Mouse (Mus musculus): ENCODE results near the gene Ltb. TPM values are rescaled to one million over a fixed set of nuclear protein-coding genes. Genes with fewer than 3 reads are reported as not detected.

Ltb gene
- 1.4 and 1.6 TPM in 2 replicates for polyA plus RNA-seq (2015; fragmentation: Nextera tagmentation; extraction: Ambion mirVana)

DNA sequence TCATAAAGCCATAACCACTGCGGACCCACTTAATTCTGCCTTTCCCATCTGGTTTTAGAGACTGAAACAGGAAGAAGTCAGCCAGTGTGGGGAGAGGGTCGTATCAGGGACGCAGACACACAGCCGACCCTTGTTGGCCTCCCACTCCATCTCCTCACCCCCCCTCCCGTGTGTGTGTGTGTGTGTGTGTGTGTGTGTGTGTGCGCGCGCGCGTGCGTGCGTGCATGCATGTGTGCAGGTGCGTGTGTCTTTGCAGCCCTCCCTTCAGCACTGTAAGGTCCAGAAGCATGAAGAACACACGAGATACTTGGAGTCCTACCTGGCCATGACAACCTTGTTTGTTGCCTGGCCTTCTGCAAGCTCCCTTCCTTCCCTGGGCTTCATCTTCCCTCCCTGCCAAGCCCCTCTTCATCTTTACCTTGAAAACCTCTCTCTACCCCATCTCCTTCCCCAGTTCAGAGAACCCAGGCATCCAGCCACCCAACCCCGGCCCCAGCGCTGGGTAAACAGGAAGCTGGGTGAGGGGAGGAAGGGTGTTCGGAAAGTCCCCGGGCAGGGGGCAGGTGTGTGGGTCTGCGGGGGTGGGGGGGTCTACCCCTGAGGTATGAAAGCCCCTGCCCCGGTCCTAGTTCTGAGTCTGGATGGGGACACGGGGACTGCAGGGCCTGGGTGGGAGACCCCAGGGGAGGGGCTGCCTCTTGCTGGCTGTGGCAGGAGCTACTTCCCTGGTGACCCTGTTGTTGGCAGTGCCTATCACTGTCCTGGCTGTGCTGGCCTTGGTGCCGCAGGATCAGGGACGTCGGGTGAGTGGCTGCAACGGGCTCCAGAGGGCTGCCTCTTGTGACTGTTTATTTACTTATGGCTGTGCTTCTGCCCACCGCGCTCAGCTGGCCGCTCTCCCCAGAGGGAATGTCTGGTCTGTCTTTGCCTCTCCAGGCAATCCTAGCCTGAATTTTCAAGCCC is at the start of gene Ltb:
TSS of gene Ltb (plus strand) at position 559 of the 963 bp plus-strand sequence.

DNA sequence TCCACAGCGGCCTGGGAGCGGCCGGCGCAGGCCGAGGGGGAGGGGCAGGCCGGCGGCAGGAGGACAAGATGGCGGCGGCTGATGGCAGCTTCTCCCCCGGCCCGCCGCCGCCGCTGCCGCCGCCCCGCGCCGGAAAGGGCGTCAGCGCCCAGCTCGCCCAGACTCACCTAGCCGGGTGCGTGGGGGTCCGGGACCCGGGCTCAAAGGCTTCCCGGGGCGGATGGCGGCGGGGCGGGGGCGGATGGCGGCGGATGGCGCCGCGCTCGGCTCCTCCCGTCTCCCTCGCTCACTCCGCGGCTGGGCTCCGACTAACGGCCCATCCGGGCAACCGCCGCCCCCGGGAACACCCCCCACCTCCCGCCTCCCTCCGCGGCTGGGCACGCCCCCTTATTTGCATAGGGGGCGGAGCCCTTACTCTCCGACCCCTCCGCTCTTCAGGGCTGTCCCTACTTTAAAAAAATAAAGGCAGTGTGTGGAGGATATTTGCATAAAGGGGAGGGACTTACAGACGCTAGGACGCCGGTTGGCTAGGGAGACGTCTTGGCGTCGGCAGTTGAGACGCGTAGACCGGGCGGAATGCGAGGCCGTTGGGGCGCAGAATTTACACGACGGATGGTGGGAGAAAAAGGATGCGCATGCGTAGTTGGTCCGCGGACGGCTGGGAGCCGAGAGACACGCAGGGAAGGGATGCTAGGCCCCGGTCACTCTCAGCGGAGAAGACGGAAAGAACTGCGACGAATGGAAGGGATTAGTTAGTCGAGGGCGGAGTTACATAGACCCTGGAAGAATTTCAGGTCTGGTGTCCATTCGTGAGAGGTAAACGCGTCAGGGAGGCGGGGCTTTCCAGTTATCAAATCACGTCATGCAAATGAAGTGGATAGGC is 29.4 kb upstream of the Ltb start, which contains the start of gene Prrc2a:
TSS of gene Prrc2a (minus strand) at position 330 of the 883 bp plus-strand sequence.

DNA sequence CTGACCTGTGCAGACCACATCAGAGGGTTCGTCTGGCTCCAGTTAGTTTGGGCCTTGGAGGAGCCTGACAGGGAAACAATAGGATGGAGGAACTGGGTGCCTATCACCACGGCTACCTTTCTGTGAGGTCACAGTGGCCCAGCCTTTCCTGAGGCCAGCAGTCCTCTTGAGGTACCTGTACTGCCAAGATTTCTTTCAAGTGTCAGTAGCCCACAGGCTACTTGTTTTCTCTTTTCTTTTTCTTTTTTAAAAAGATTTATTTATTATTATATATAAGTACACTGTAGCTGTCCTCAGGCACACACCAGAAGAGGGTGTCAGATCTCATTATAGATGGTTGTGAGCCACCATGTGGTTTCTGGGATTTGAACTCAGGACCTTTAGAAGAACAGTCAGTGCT is 18.3 kb upstream of the Ltb start, which contains the start of gene Aif1:
TSS of gene Aif1 (minus strand) at position 101 of the 400 bp plus-strand sequence.

DNA sequence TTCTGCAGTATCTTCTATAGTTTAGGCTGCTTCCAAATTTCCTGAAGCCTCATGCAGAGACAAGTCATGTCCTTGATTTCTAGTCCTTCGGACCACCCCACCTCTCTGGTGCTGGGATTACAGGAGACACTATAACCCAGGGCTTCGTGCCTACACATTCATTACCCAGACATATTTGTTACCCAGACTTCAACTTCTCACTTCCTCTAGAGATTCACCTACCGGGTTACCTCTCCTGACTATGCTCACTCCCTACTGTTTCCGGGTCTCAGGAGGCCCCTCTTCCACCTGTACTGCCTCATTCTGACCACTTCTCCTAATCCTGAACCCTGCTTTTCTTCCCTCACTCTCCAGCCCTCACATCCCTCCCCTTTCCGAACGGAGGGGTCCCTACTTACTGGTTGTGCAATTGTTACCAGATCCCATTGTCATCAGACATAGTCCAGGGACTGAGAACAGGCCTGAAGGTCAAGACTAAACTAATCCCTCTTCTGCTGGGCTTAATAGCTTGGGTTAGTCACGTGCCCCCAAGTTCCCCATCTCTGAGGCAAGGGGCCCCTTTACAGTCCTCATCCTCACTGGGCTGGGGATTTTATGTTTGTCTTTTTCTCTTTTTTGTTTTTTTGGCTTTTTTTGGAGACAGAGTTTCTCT is 6.2 kb upstream of the Ltb start, which contains the start of gene Lst1:
TSS of gene Lst1 (minus strand) at position 481 of the 652 bp plus-strand sequence.

DNA sequence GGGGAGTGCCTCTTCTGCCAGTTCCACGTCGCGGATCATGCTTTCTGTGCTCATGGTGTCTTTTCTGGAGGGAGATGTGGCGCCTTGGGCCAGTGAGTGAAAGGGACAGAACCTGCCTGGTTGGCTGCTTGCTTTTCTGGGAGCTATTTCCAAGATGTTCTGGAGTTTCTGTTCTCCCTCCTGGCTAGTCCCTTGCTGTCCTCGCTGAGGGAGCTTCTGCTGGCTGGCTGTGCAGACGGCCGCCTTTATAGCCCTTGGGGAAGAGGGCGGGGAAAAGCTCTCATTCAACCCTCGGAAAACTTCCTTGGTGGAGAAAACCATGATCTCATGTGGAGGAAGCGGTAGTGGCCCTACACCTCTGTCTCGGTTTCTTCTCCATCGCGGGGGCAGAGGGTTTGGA is 7.5 kb downstream of the Ltb start, which contains the start of gene Tnf:
TSS of gene Tnf (minus strand) at position 221 of the 400 bp plus-strand sequence.

DNA sequence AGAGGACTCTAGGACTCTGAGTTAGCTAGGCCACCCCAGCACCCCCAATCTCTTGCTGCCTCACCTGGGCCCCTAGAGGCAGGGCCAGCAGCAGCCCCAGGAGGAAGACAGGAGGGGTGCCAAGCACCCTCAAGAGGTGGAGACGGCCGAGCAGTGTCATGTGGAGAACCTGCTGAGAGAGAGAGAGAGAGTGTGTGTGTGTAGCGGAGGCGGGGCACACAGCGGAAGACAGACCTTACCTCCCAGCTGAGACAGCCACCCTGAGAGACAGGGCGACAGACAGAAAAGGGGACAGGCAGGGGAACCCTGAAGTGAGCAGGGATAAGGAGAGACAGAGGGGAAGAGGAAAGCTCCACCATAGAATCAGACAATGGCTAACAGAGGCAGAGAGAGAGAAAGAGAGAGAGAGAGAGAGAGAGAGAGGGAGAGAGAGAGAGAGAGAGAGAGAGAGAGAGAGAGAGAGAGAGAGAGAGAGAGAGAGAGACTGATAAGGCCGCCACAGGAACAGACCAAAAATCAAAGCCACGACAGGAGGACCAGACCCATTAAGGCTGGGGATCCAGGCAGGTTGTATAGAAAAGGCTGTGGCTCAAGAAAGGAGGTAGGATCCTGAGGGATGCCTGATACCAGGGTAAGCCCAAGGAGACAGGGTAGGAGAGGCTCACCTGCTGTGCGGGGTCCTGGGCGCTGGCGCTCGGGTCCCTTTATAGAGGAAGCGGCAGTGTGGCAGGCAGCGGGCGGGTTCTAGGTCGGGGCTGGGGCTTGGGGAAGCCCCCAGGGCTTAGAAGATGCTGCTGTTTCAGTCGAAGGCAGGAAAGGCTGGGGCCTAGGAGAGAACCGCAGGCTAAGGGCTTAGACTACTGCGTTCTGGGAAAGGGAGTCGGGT is 10.5 kb downstream of the Ltb start, which contains the start of gene Lta:
TSS of gene Lta (minus strand) at position 858 of the 886 bp plus-strand sequence.

DNA sequence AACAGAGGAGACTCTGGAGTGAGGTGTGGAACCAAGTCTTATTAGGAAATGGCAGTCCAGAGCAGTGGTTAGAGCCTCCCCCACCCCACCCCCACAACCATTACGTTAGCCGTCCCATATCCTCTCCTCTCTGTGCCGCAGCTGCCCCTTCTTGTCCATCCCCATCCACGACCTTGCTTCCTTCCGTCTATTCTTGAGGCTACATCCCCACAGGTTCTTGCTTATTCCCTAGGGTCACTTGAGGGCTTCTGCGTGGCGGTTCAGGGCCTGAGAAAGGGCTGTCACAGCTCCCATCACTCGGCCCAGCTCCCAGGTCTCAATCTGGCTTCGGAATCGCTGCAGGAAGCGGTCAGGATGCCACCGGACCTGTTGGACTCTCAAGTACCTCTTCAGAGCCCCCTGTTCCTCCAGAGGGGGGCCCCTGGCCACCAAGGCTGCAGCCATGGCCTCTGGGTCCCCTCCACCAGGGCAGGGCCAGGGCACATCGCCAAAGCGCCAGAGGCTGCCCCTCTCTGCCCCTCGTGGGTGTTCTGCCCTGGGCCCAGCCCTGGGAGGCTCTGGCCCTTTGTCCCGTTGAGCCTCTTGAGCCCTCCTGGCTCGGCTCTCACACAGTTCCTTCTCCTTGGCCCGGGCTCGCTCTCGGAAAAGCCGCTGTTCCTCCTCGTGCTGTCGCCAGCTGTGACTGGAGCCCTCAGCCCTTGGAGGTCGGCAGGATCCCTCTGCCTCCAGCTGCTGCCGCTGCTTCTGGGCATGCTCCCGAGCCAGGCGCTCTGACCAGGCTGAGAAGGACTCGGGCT is 26.1 kb downstream of the Ltb start, which contains the start of gene Gm16181:
TSS of gene Gm16181 (plus strand) at position 679 of the 797 bp plus-strand sequence.

DNA sequence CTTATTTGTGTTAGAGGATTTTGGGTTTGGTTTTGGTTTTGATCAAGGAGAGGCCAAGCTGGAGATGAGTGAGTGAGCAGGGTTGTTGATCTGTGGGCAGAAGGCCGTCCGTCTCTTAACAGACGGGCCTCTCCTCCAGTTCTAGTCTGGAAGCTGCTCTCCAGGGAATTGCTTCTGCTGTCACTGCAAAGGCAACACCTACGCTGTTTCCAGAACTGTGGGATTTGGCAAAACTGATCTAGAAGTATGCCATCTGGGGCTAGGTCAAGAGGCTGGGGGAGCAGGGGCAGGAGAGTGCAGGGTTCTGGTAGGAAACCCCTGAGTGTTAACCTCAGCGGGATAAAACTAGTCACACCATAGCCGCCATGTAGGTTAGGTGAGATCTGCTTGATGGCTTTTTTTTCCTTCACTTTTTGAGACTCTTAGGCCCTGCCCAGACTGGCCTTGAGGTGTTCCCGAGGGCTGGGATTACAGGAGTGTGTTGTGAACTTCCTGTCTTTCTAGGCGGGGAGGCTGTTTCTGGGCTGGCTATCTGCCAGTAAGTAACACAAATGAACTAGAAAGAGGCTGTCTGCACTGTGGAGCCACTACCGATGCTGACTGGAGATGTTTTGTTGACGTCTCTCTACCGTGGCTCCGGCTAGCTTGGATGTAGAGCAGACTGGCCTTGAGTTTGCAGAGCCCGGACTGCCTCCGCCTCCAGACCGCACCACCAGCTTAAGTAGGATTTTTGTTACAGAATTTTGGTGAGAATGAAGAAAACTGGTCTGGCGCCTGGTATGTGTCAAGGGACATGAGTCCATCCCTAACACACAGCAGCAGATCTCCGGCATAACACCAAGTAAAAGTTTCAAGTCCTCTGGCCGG is 39.1 kb downstream of the Ltb start, which contains the start of gene Atp6v1g2:
TSS of gene Atp6v1g2 (plus strand) at position 547 of the 867 bp plus-strand sequence.

DNA sequence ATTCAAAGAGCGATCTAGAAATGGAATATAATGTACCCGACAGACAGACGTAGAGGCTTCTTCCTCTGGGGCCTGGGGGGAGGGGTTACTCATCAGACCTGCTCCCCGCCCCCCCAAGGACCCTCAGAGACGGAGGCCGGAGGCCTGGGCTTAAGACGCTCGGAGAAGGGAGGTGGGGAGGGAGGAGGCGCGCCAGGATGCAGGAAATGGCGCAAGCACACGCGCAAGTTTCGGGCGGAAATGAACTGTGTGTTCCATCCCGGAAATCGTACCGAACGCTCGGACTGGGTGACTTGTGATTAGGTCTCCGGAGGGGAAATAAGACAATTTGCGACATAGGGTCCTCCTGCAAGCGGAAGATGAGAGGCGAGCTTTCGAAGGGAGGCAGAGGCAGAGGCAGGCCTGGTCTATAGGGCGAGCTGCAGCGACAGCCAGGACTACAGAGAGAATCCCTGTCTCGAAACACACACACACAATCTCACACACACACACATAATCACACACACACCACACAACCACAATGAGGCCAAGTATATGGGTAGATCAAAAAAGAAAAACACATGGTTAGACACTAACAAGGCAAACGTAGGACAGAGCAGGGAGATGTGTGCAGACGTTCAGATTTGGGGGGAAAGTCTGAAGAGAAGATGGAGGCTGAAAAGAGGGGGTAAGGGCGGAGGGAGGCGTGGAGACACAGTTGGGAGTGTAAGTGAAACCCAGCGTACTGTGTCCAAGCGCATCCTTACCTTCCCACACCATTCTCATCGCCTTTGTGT is 41.6 kb downstream of the Ltb start, which contains the start of gene Nfkbil1:
TSS of gene Nfkbil1 (minus strand) at position 179 of the 776 bp plus-strand sequence.

DNA sequence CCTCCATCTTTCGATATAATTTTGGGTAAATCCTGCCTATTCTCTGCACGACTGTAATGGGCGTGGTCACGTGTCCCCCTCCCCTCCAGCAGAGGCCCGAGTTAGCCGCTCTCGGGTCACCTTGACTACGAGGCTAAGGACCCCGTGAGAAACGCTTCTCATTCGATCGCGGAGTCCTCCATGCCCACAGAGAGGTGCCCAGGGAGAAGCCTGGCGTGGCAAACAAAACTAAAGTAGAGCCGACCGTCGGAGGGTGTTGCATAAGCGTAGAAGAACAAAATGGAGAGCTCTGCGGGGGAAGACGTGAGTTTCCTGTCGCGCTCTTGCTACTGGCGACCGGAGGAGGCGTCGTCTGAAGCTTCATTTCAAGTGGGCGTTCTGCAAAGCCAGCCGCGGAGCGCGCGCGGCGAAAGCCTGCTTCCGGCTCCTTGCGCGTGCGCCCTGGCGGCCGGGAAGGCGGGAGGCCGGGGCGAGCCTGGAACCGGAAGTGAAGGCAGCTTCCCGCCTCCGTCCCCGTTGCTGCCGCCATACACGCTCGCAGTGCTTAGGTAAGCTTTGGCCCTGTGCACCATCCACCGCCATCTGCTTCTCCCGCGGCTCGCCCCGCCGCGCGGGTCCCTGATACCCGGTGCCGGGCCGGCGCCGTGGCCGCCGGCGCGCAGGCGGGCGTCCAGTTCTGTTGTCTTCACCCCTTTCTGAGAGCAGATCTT is 47.2 kb downstream of the Ltb start, which contains the start of gene Ddx39b:
TSS of gene Ddx39b (plus strand) at position 442 of the 710 bp plus-strand sequence.

Small RNA genes lying within 50 kb of the gene (microRNA-seq; reads per million reads assigned to microRNA genes)
- gene Mir6973a, result not detected
- not detected for gene Mir6974
- gene Mir6975, result 1.2 reads per million

Other genes starting within 250 kb of the Ltb start
- gene Hspa1b, start 235.2 kb upstream of the Ltb start, polyA plus RNA-seq (2015; fragmentation: Nextera tagmentation; extraction: Ambion mirVana), result 0.79 and 1.4 TPM in 2 replicates
- not detected in 2 replicates for gene Gm20481, start 224.5 kb upstream of the Ltb start, polyA plus RNA-seq (2015; fragmentation: Nextera tagmentation; extraction: Ambion mirVana)
- 13.8 and 15.5 TPM in 2 replicates for gene Hspa1a, start 222.3 kb upstream of the Ltb start, polyA plus RNA-seq (2015; fragmentation: Nextera tagmentation; extraction: Ambion mirVana)
- gene Hspa1l, start 221.7 kb upstream of the Ltb start, polyA plus RNA-seq (2015; fragmentation: Nextera tagmentation; extraction: Ambion mirVana), result 0.58 and 0.76 TPM in 2 replicates
- 88.6 and 94.3 TPM in 2 replicates for gene Lsm2, start 212.6 kb upstream of the Ltb start, polyA plus RNA-seq (2015; fragmentation: Nextera tagmentation; extraction: Ambion mirVana)
- 38.5 and 45.0 TPM in 2 replicates for gene Vars, start 193.5 kb upstream of the Ltb start, polyA plus RNA-seq (2015; fragmentation: Nextera tagmentation; extraction: Ambion mirVana)
- gene Vwa7, start 177.9 kb upstream of the Ltb start, polyA plus RNA-seq (2015; fragmentation: Nextera tagmentation; extraction: Ambion mirVana), result 0.25 and 0.59 TPM in 2 replicates
- gene Sapcd1, start 166.4 kb upstream of the Ltb start, polyA plus RNA-seq (2015; fragmentation: Nextera tagmentation; extraction: Ambion mirVana), result 3.2 and 4.4 TPM in 2 replicates
- gene Msh5, start 147.7 kb upstream of the Ltb start, polyA plus RNA-seq (2015; fragmentation: Nextera tagmentation; extraction: Ambion mirVana), result 1.6 and 2.0 TPM in 2 replicates
- 72.4 and 75.0 TPM in 2 replicates for gene Clic1, start 144.5 kb upstream of the Ltb start, polyA plus RNA-seq (2015; fragmentation: Nextera tagmentation; extraction: Ambion mirVana)
- gene Ddah2, start 135.4 kb upstream of the Ltb start, polyA plus RNA-seq (2015; fragmentation: Nextera tagmentation; extraction: Ambion mirVana), result 173 and 187 TPM in 2 replicates
- not detected in 2 replicates for gene Ly6g6c, start 129.1 kb upstream of the Ltb start, polyA plus RNA-seq (2015; fragmentation: Nextera tagmentation; extraction: Ambion mirVana)
- gene Mpig6b, start 128.3 kb upstream of the Ltb start, polyA plus RNA-seq (2015; fragmentation: Nextera tagmentation; extraction: Ambion mirVana), result 0.19 and 0.22 TPM in 2 replicates
- gene Ly6g6e, start 117.5 kb upstream of the Ltb start, polyA plus RNA-seq (2015; fragmentation: Nextera tagmentation; extraction: Ambion mirVana), result 0.52 and 1.2 TPM in 2 replicates
- gene Ly6g6d, start 116.4 kb upstream of the Ltb start, polyA plus RNA-seq (2015; fragmentation: Nextera tagmentation; extraction: Ambion mirVana), result 0.81 and 1.9 TPM in 2 replicates
- gene Ly6g6f, start 108.8 kb upstream of the Ltb start, polyA plus RNA-seq (2015; fragmentation: Nextera tagmentation; extraction: Ambion mirVana), result 0.31 TPM in 1 of 2 replicates, not detected in the other
- 114 and 120 TPM in 2 replicates for gene Abhd16a, start 105.2 kb upstream of the Ltb start, polyA plus RNA-seq (2015; fragmentation: Nextera tagmentation; extraction: Ambion mirVana)
- gene Ly6g5c, start 86.2 kb upstream of the Ltb start, polyA plus RNA-seq (2015; fragmentation: Nextera tagmentation; extraction: Ambion mirVana), result not detected in 2 replicates
- 0.48 and 0.59 TPM in 2 replicates for gene Ly6g5b, start 79.0 kb upstream of the Ltb start, polyA plus RNA-seq (2015; fragmentation: Nextera tagmentation; extraction: Ambion mirVana)
- gene Gpank1, start 73.0 kb upstream of the Ltb start, polyA plus RNA-seq (2015; fragmentation: Nextera tagmentation; extraction: Ambion mirVana), result 15.3 and 17.2 TPM in 2 replicates
- gene Csnk2b, start 72.4 kb upstream of the Ltb start, polyA plus RNA-seq (2015; fragmentation: Nextera tagmentation; extraction: Ambion mirVana), result 377 and 395 TPM in 2 replicates
- 9.6 and 11.8 TPM in 2 replicates for gene D17H6S53E, start 68.1 kb upstream of the Ltb start, polyA plus RNA-seq (2015; fragmentation: Nextera tagmentation; extraction: Ambion mirVana)
- gene Apom, start 62.4 kb upstream of the Ltb start, polyA plus RNA-seq (2015; fragmentation: Nextera tagmentation; extraction: Ambion mirVana), result 0.21 TPM in 1 of 2 replicates, not detected in the other
- gene Bag6, start 59.3 kb upstream of the Ltb start, polyA plus RNA-seq (2015; fragmentation: Nextera tagmentation; extraction: Ambion mirVana), result 51.1 and 58.5 TPM in 2 replicates
- 109 and 138 TPM in 2 replicates for gene Prrc2a, start 29.5 kb upstream of the Ltb start, polyA plus RNA-seq (2015; fragmentation: Nextera tagmentation; extraction: Ambion mirVana)
- gene Aif1, start 18.4 kb upstream of the Ltb start, polyA plus RNA-seq (2015; fragmentation: Nextera tagmentation; extraction: Ambion mirVana), result 15.4 and 15.5 TPM in 2 replicates
- gene Lst1, start 6.0 kb upstream of the Ltb start, polyA plus RNA-seq (2015; fragmentation: Nextera tagmentation; extraction: Ambion mirVana), result 10.1 and 10.9 TPM in 2 replicates
- 0.12 TPM in 1 of 2 replicates, not detected in the other for gene Tnf, start 7.6 kb downstream of the Ltb start, polyA plus RNA-seq (2015; fragmentation: Nextera tagmentation; extraction: Ambion mirVana)
- gene Lta, start 10.9 kb downstream of the Ltb start, polyA plus RNA-seq (2015; fragmentation: Nextera tagmentation; extraction: Ambion mirVana), result 0.71 and 1.0 TPM in 2 replicates
- 0.46 and 0.48 TPM in 2 replicates for gene Gm16181, start 26.4 kb downstream of the Ltb start, polyA plus RNA-seq (2015; fragmentation: Nextera tagmentation; extraction: Ambion mirVana)
- gene Atp6v1g2, start 39.2 kb downstream of the Ltb start, polyA plus RNA-seq (2015; fragmentation: Nextera tagmentation; extraction: Ambion mirVana), result 210 and 227 TPM in 2 replicates
- gene Nfkbil1, start 41.4 kb downstream of the Ltb start, polyA plus RNA-seq (2015; fragmentation: Nextera tagmentation; extraction: Ambion mirVana), result 12.5 and 13.2 TPM in 2 replicates
- 251 and 271 TPM in 2 replicates for gene Ddx39b, start 47.3 kb downstream of the Ltb start, polyA plus RNA-seq (2015; fragmentation: Nextera tagmentation; extraction: Ambion mirVana)
- gene H2-D1, start 68.3 kb downstream of the Ltb start, polyA plus RNA-seq (2015; fragmentation: Nextera tagmentation; extraction: Ambion mirVana), result 158 and 172 TPM in 2 replicates
- 0.65 and 1.1 TPM in 2 replicates for gene H2-Q1, start 126.0 kb downstream of the Ltb start, polyA plus RNA-seq (2015; fragmentation: Nextera tagmentation; extraction: Ambion mirVana)
- 9.1 and 10.5 TPM in 2 replicates for gene H2-Q2, start 147.8 kb downstream of the Ltb start, polyA plus RNA-seq (2015; fragmentation: Nextera tagmentation; extraction: Ambion mirVana)
- gene H2-Q4, start 185.2 kb downstream of the Ltb start, polyA plus RNA-seq (2015; fragmentation: Nextera tagmentation; extraction: Ambion mirVana), result 0.97 and 1.9 TPM in 2 replicates
- gene H2-Q6, start 230.4 kb downstream of the Ltb start, polyA plus RNA-seq (2015; fragmentation: Nextera tagmentation; extraction: Ambion mirVana), result 0.92 and 1.9 TPM in 2 replicates
- 4.0 and 6.8 TPM in 2 replicates for gene H2-Q7, start 244.7 kb downstream of the Ltb start, polyA plus RNA-seq (2015; fragmentation: Nextera tagmentation; extraction: Ambion mirVana)